In genomic region chrX:139247294-139247693, GRCm38 (mm10) we compare ENCODE assay signal across 10 mouse cellular contexts. TPM values are rescaled to one million over a fixed set of nuclear protein-coding genes. Genes with fewer than 3 reads are reported as not detected.
DNase-seq lines count a peak whose midpoint lies in the region; ATAC-seq and TF ChIP-seq lines count a peak whose summit lies in the region.
"Had no signal": no experiment of that assay in that cellular context is flagged by ENCODE, and none has a peak within 500 bp of the region (broad histone marks: within the 10 kb centered on the region; RNA-seq: fewer than 3 reads in every experiment).

No protein-coding gene starts in this region.

- no peaks in the 10 kb centered on the region for H3K9me3 ChIP-seq in intestine, postnatal 0 days (ENCODE audit: control insufficient read depth)
- H3K9me3 ChIP-seq in intestine, embryonic 16.5 days (ENCODE audit: control insufficient read depth, low read length) = no peaks in the 10 kb centered on the region
- H3K9me3 ChIP-seq: lung, embryonic 15.5 days; stomach, embryonic 15.5 days had no signal

- no peak overlapping the region for H3K4me2 ChIP-seq in intestine, postnatal 0 days (replicated peaks; ENCODE audit: low read depth)
- no peak overlapping the region for H3K4me2 ChIP-seq in intestine, embryonic 16.5 days (ENCODE audit: low read depth, low read length)
- H3K4me2 ChIP-seq: lung, embryonic 15.5 days; stomach, embryonic 15.5 days had no signal

- H3K27ac ChIP-seq in intestine, postnatal 0 days (ENCODE audit: low read depth, low read length) = no peak overlapping the region
- no peak overlapping the region for H3K27ac ChIP-seq in intestine, embryonic 16.5 days (ENCODE audit: low read length)
- H3K27ac ChIP-seq: lung, embryonic 15.5 days; stomach, embryonic 15.5 days had no signal

- no peaks in the 10 kb centered on the region for H3K4me1 ChIP-seq in intestine, postnatal 0 days (replicated peaks; ENCODE audit: control insufficient read depth, insufficient read depth, low read length)
- H3K4me1 ChIP-seq in intestine, embryonic 16.5 days (ENCODE audit: control insufficient read depth, insufficient read depth, low read length) = no peaks in the 10 kb centered on the region
- H3K4me1 ChIP-seq: lung, embryonic 15.5 days; stomach, embryonic 15.5 days had no signal

- H3K9ac ChIP-seq in intestine, postnatal 0 days (ENCODE audit: low read depth, low read length) = no peak overlapping the region
- H3K9ac ChIP-seq in intestine, embryonic 16.5 days (ENCODE audit: low read depth, low read length) = no peak overlapping the region
- H3K9ac ChIP-seq: lung, embryonic 15.5 days; stomach, embryonic 15.5 days had no signal

- H3K27me3 ChIP-seq in intestine, postnatal 0 days (replicated peaks; ENCODE audit: control insufficient read depth, insufficient read depth, low read length) = no peaks in the 10 kb centered on the region
- H3K27me3 ChIP-seq in intestine, embryonic 16.5 days (replicated peaks; ENCODE audit: control insufficient read depth, insufficient read depth, low read length) = no peaks in the 10 kb centered on the region
- H3K27me3 ChIP-seq: stomach, embryonic 15.5 days had no signal

- TF ChIP-seq CTCF in intestine, postnatal 0 days (IDR thresholded peaks at IDR 0.05; ENCODE audit: low read depth) = peak; percentile 56

- no peak for ATAC-seq in intestine, postnatal 0 days
- ATAC-seq in intestine, embryonic 16.5 days = no peak

- H3K36me3 ChIP-seq in intestine, postnatal 0 days (ENCODE audit: control insufficient read depth, insufficient read depth) = no peaks in the 10 kb centered on the region
- H3K36me3 ChIP-seq in intestine, embryonic 16.5 days (ENCODE audit: control insufficient read depth, insufficient read depth, low read length) = no peaks in the 10 kb centered on the region
- H3K36me3 ChIP-seq: lung, embryonic 15.5 days; stomach, embryonic 15.5 days had no signal

- H3K4me3 ChIP-seq in intestine, postnatal 0 days (ENCODE audit: low read depth, low read length) = no peak overlapping the region
- H3K4me3 ChIP-seq in intestine, embryonic 16.5 days (ENCODE audit: low read length) = no peak overlapping the region
- H3K4me3 ChIP-seq: lung, embryonic 15.5 days; stomach, embryonic 15.5 days had no signal

- DNase-seq in urinary bladder, postnatal 14 days (ENCODE audit: low spot score) = peak; percentile 2
- DNase-seq in urinary bladder, postnatal 36 days (ENCODE audit: low spot score in 2 of 2) = no peak
- peak; percentile 13 for DNase-seq in c-Kit-positive CD71-positive TER-119-negative erythroid progenitor cells, embryonic 14.5 days (ENCODE audit: low read depth)
- no peak for DNase-seq in B cell, adult 2 months
- DNase-seq in ovary, postnatal 36 days (ENCODE audit: low spot score) = no peak
- no peak for DNase-seq in thymus, postnatal 14 days

- WGBS in intestine, postnatal 0 days = 77% methylated on average over 3 of the region's 3 CpGs
- 78% methylated on average over 3 of the region's 3 CpGs for WGBS in intestine, embryonic 16.5 days

RNA-seq across cellular contexts. Expression of gene Mum1l1, which starts 37.5 kb away (rescaled TPM):
- polyA plus RNA-seq in intestine, postnatal 0 days (2015; fragmentation: Nextera tagmentation; extraction: Ambion mirVana) = 2.3 and 3.5 TPM in 2 replicates
- 6.5 and 7.0 TPM in 2 replicates for polyA plus RNA-seq in intestine, embryonic 16.5 days (2015; fragmentation: Nextera tagmentation; extraction: Ambion mirVana)

Comparison
In these comparisons a context has a peak if more than half of its experiments do, and no peak if none do; other contexts are left out.
1. DNase-seq: peak in urinary bladder, postnatal 14 days (single experiment) and c-Kit-positive CD71-positive TER-119-negative erythroid progenitor cells, embryonic 14.5 days (single experiment); none in urinary bladder, postnatal 36 days (0 of 2), B cell, adult 2 months (0 of 2), ovary, postnatal 36 days (single experiment) and thymus, postnatal 14 days (single experiment).